ENCODE assay signal across 24 mouse cellular contexts in the genomic region with DNA sequence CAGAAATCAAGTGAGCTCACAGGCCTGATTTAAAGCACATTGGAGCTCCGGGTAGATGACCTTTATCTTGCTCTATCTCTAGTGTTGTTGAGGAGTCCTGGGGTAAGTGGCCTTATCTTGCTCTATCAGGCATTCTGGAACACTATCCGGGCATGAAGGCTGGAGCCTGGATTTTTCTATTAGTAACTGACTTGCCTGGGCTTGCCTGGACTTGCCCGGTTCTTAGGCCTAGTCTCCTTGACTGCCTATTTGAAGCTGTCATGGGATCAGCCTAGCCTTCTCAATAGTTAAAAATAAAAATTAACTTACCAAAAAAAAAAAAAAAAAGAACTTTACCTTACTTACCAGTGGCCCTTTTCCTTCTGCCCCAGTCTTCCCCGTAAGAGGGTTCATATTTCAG.
A peak's percentile ranks its signal among the peaks of the same experiment; 100 is the strongest.
DNase-seq lines count a peak whose midpoint lies in the region; ATAC-seq and TF ChIP-seq lines count a peak whose summit lies in the region.
"Had no signal": no experiment of that assay in that cellular context is flagged by ENCODE, and none has a peak within 500 bp of the region (broad histone marks: within the 10 kb centered on the region; RNA-seq: fewer than 3 reads in every experiment).

No protein-coding gene starts in this region.

- no peak overlapping the region for H3K27ac ChIP-seq in intestine, embryonic 14.5 days (ENCODE audit: low read depth)
- H3K27ac ChIP-seq in intestine, embryonic 15.5 days, result no peak overlapping the region
- H3K27ac ChIP-seq in ES-E14 (ENCODE audit: insufficient read depth, low read depth, low read length, poor library complexity, severe bottlenecking), result peak overlapping the region; percentile 12; the same call in 1 of the 2 replicates
- H3K27ac ChIP-seq in embryonic facial prominence, embryonic 11.5 days (replicated peaks; ENCODE audit: low read depth, low read length), result no peak overlapping the region
- no peak overlapping the region for H3K27ac ChIP-seq in liver, embryonic 11.5 days (ENCODE audit: low read depth, low read length)
- H3K27ac ChIP-seq: embryonic facial prominence, embryonic 15.5 days; forebrain, embryonic 10.5 days; forebrain, embryonic 15.5 days; heart, adult 2 months; heart, embryonic 15.5 days; hindbrain, embryonic 10.5 days; hindbrain, embryonic 15.5 days had no signal

- no peaks in the 10 kb centered on the region for H3K27me3 ChIP-seq in intestine, embryonic 14.5 days (replicated peaks; ENCODE audit: control insufficient read depth, insufficient read depth, low read length)
- no peaks in the 10 kb centered on the region for H3K27me3 ChIP-seq in intestine, embryonic 15.5 days (replicated peaks)
- no peaks in the 10 kb centered on the region for H3K27me3 ChIP-seq in embryonic facial prominence, embryonic 11.5 days (ENCODE audit: control insufficient read depth, insufficient read depth, low read length)
- H3K27me3 ChIP-seq in liver, embryonic 11.5 days (replicated peaks; ENCODE audit: control insufficient read depth, insufficient read depth, low read length), result no peaks in the 10 kb centered on the region
- H3K27me3 ChIP-seq: embryonic facial prominence, embryonic 15.5 days; forebrain, embryonic 15.5 days; heart, embryonic 15.5 days; hindbrain, embryonic 15.5 days had no signal

- H3K4me1 ChIP-seq in intestine, embryonic 14.5 days (replicated peaks; ENCODE audit: control insufficient read depth, insufficient read depth, low read length), result no peaks in the 10 kb centered on the region
- H3K4me1 ChIP-seq in intestine, embryonic 15.5 days (replicated peaks), result no peaks in the 10 kb centered on the region
- H3K4me1 ChIP-seq in ES-E14 (ENCODE audit: control insufficient read depth in 2 of 2, insufficient read depth in 2 of 2, low read length in 2 of 2, poor library complexity in 1 of 2), result no peaks in the 10 kb centered on the region
- H3K4me1 ChIP-seq in embryonic facial prominence, embryonic 11.5 days (ENCODE audit: control insufficient read depth, insufficient read depth, low read length), result no peaks in the 10 kb centered on the region
- no peaks in the 10 kb centered on the region for H3K4me1 ChIP-seq in liver, embryonic 11.5 days (replicated peaks; ENCODE audit: control insufficient read depth, insufficient read depth, low read length)
- H3K4me1 ChIP-seq: embryonic facial prominence, embryonic 15.5 days; forebrain, embryonic 10.5 days; forebrain, embryonic 15.5 days; heart, embryonic 15.5 days; hindbrain, embryonic 10.5 days; hindbrain, embryonic 15.5 days had no signal

- ATAC-seq in intestine, embryonic 14.5 days (replicated peaks; ENCODE audit: low FRiP score, low TSS enrichment, low read depth), result no peak
- no peak for ATAC-seq in intestine, embryonic 15.5 days
- ATAC-seq in embryonic facial prominence, embryonic 11.5 days (replicated peaks; ENCODE audit: insufficient number of reproducible peaks, low FRiP score, low TSS enrichment, low read depth), result no peak
- ATAC-seq in liver, embryonic 11.5 days (replicated peaks; ENCODE audit: low FRiP score), result no peak
- ATAC-seq: activated CD4-positive, CD25-positive, alpha-beta regulatory T cell, adult 4 months; forebrain, embryonic 15.5 days had no signal

- no peaks in the 10 kb centered on the region for H3K9me3 ChIP-seq in intestine, embryonic 14.5 days (ENCODE audit: control insufficient read depth, low read length)
- no peaks in the 10 kb centered on the region for H3K9me3 ChIP-seq in intestine, embryonic 15.5 days
- no peaks in the 10 kb centered on the region for H3K9me3 ChIP-seq in ES-E14 (ENCODE audit: control insufficient read depth, insufficient read depth, low read depth, low read length)
- H3K9me3 ChIP-seq in embryonic facial prominence, embryonic 11.5 days (replicated peaks; ENCODE audit: control insufficient read depth, low read length), result no peaks in the 10 kb centered on the region
- H3K9me3 ChIP-seq in liver, embryonic 11.5 days (ENCODE audit: control insufficient read depth, low read length), result no peaks in the 10 kb centered on the region
- H3K9me3 ChIP-seq: embryonic facial prominence, embryonic 15.5 days; forebrain, embryonic 10.5 days; forebrain, embryonic 15.5 days; heart, embryonic 15.5 days; hindbrain, embryonic 10.5 days; hindbrain, embryonic 15.5 days had no signal

- no peaks in the 10 kb centered on the region for H3K36me3 ChIP-seq in intestine, embryonic 14.5 days (ENCODE audit: control insufficient read depth, insufficient read depth, low read length)
- H3K36me3 ChIP-seq in intestine, embryonic 15.5 days, result no peaks in the 10 kb centered on the region
- no peaks in the 10 kb centered on the region for H3K36me3 ChIP-seq in ES-E14 (ENCODE audit: control insufficient read depth, insufficient read depth, low read length, poor library complexity, severe bottlenecking)
- H3K36me3 ChIP-seq in embryonic facial prominence, embryonic 11.5 days (replicated peaks; ENCODE audit: control insufficient read depth, insufficient read depth, low read depth, low read length), result no peaks in the 10 kb centered on the region
- no peaks in the 10 kb centered on the region for H3K36me3 ChIP-seq in liver, embryonic 11.5 days (ENCODE audit: control insufficient read depth, insufficient read depth, low read length)
- H3K36me3 ChIP-seq: embryonic facial prominence, embryonic 15.5 days; forebrain, embryonic 10.5 days; forebrain, embryonic 15.5 days; heart, embryonic 15.5 days; hindbrain, embryonic 10.5 days; hindbrain, embryonic 15.5 days had no signal

- WGBS in intestine, embryonic 14.5 days, result 64% methylated on average over 4 of the region's 4 CpGs
- WGBS in intestine, embryonic 15.5 days, result 73% methylated on average over 4 of the region's 4 CpGs
- 52% methylated on average over 4 of the region's 4 CpGs for WGBS in embryonic facial prominence, embryonic 11.5 days
- WGBS in liver, embryonic 11.5 days, result 38% methylated on average over 4 of the region's 4 CpGs

- no peak overlapping the region for H3K4me2 ChIP-seq in intestine, embryonic 14.5 days (ENCODE audit: low read length)
- H3K4me2 ChIP-seq in intestine, embryonic 15.5 days (replicated peaks), result no peak overlapping the region
- no peak overlapping the region for H3K4me2 ChIP-seq in embryonic facial prominence, embryonic 11.5 days (ENCODE audit: low read depth, low read length)
- no peak overlapping the region for H3K4me2 ChIP-seq in liver, embryonic 11.5 days
- H3K4me2 ChIP-seq: embryonic facial prominence, embryonic 15.5 days; forebrain, embryonic 15.5 days; heart, embryonic 11.5 days; heart, embryonic 15.5 days; hindbrain, embryonic 15.5 days had no signal

- no peak overlapping the region for H3K4me3 ChIP-seq in intestine, embryonic 14.5 days (ENCODE audit: low read depth, low read length)
- no peak overlapping the region for H3K4me3 ChIP-seq in intestine, embryonic 15.5 days (replicated peaks)
- no peak overlapping the region for H3K4me3 ChIP-seq in ES-E14 (ENCODE audit: insufficient read depth in 1 of 2, low read depth in 1 of 2, low read length in 2 of 2, poor library complexity in 1 of 2, severe bottlenecking in 1 of 2)
- no peak overlapping the region for H3K4me3 ChIP-seq in embryonic facial prominence, embryonic 11.5 days (ENCODE audit: low read depth, low read length)
- no peak overlapping the region for H3K4me3 ChIP-seq in liver, embryonic 11.5 days (ENCODE audit: low read depth, low read length)
- H3K4me3 ChIP-seq: embryonic facial prominence, embryonic 15.5 days; erythroblast, embryonic 14.5 days; forebrain, embryonic 10.5 days; forebrain, embryonic 15.5 days; heart, adult 2 months; heart, embryonic 15.5 days; hindbrain, embryonic 10.5 days; hindbrain, embryonic 15.5 days had no signal

- in situ Hi-C loops in ES-E14 (cut with MboI; ENCODE audit: low sequenced_read_pairs in 2 of 2, unreplicated experiment in 2 of 2), result no loop called here

- peak; percentile 21 for DNase-seq in intestine, embryonic 14.5 days (ENCODE audit: low spot score)
- peak; percentile 19 for DNase-seq in urinary bladder, postnatal 25 days (ENCODE audit: low spot score)
- no peak for DNase-seq in urinary bladder, postnatal 36 days (ENCODE audit: low spot score in 2 of 2)
- no peak for DNase-seq in ES-E14 (ENCODE audit: low read depth, low spot score)
- DNase-seq in embryonic facial prominence, embryonic 11.5 days (ENCODE audit: low spot score), result peak; percentile 29
- no peak for DNase-seq in adrenal gland, postnatal 14 days
- DNase-seq in liver, embryonic 11.5 days (ENCODE audit: low spot score), result no peak
- DNase-seq: adrenal gland, postnatal 25 days; cerebellum, adult 18-20 months; cerebellum, adult 9-11 months; cerebellum, postnatal 36 days; gastrocnemius, postnatal 10 days; heart, adult 2 months; kidney, adult 18-20 months had no signal

- no peak overlapping the region for H3K9ac ChIP-seq in intestine, embryonic 14.5 days (ENCODE audit: low read length)
- H3K9ac ChIP-seq in intestine, embryonic 15.5 days, result no peak overlapping the region
- H3K9ac ChIP-seq in ES-E14 (ENCODE audit: insufficient read depth, low read depth, low read length, poor library complexity, severe bottlenecking), result no peak overlapping the region
- H3K9ac ChIP-seq in embryonic facial prominence, embryonic 11.5 days (replicated peaks; ENCODE audit: low read length), result no peak overlapping the region
- H3K9ac ChIP-seq in liver, embryonic 11.5 days (ENCODE audit: low read depth, low read length), result no peak overlapping the region
- H3K9ac ChIP-seq: embryonic facial prominence, embryonic 15.5 days; forebrain, embryonic 15.5 days; heart, embryonic 15.5 days; hindbrain, embryonic 15.5 days had no signal

TF ChIP-seq in ES-E14, 5 proteins besides CTCF, POLR2A, EP300 and RAD21:
- TF ChIP-seq CHD2 (IDR thresholded peaks at IDR 0.05; ENCODE audit: low read depth, low read length) (no peak), ZC3H11A (IDR thresholded peaks at IDR 0.05; ENCODE audit: borderline replicate concordance, low read depth, low read length) (no peak), MAFK (IDR thresholded peaks at IDR 0.05; ENCODE audit: insufficient read depth, low read depth, low read length) (no peak), ZNF384 (IDR thresholded peaks at IDR 0.05; ENCODE audit: low read depth, low read length) (no peak), HCFC1 (IDR thresholded peaks at IDR 0.05; ENCODE audit: borderline replicate concordance, insufficient read depth, low read length) (no peak)

Comparison
In these comparisons a context has a peak if more than half of its experiments do, and no peak if none do; other contexts are left out.
1. DNase-seq: peak in intestine, embryonic 14.5 days (single experiment), urinary bladder, postnatal 25 days (single experiment) and embryonic facial prominence, embryonic 11.5 days (single experiment); none in urinary bladder, postnatal 36 days (0 of 2), ES-E14 (single experiment), adrenal gland, postnatal 14 days (single experiment) and liver, embryonic 11.5 days (single experiment).